Mouse (Mus musculus): ENCODE results near the gene Hivep1. TPM values are rescaled to one million over a fixed set of nuclear protein-coding genes. Genes with fewer than 3 reads are reported as not detected.

Hivep1 gene
- polyA plus RNA-seq, 1 experiment from 2014 or later: 22.9 TPM

Other genes starting within 250 kb of the Hivep1 start
- gene Adtrp, start 204.3 kb upstream of the Hivep1 start, polyA plus RNA-seq (2014; fragmentation: Nextera tagmentation; extraction: Ambion mirVana): not detected in 2 replicates
- 1.4 and 2.8 TPM in 2 replicates for gene Edn1, start 249.5 kb downstream of the Hivep1 start, polyA plus RNA-seq (2014; fragmentation: Nextera tagmentation; extraction: Ambion mirVana)